Mouse (Mus musculus): Measurements from ENCODE around the gene Acp6. TPM values are rescaled to one million over a fixed set of nuclear protein-coding genes. Genes with fewer than 3 reads are reported as not detected.
A peak's percentile ranks its signal among the peaks of the same experiment; 100 is the strongest.

Acp6 gene
- total and polyA plus RNA-seq, 2 experiments from 2014 or later, result 12.6 to 20.3 TPM

GRCm38 (mm10) chr3:97151092-97151491 is 7.5 kb upstream of the Acp6 start:
- no peak for TF ChIP-seq CTCF (IDR thresholded peaks at IDR 0.05)
- Histone ChIP-seq H3K27ac (ENCODE audit: low read depth, low read length) (no peak overlapping the region), H3K27me3 (ENCODE audit: insufficient read depth, low read length) (no peaks in the 10 kb centered on the region), H3K4me2 (ENCODE audit: low read depth, low read length, poor library complexity, severe bottlenecking) (no peak overlapping the region), H3K4me1 (ENCODE audit: insufficient read depth, low read length) (no peaks in the 10 kb centered on the region), H3K4me3 (ENCODE audit: low read depth, low read length) (no peak overlapping the region), H3K36me3 (ENCODE audit: insufficient read depth, low read length) (no peaks in the 10 kb centered on the region), H3K9me3 (ENCODE audit: low read length) (no peaks in the 10 kb centered on the region), H3K9ac (replicated peaks; ENCODE audit: low read length, poor library complexity, severe bottlenecking) (no peak overlapping the region)
- 58% methylated on average over 2 of the region's 2 CpGs for WGBS
- no peak for DNase-seq (ENCODE audit: low spot score)
- no peak for ATAC-seq (ENCODE audit: low FRiP score)

GRCm38 (mm10) chr3:97156431-97156830 is 2.1 kb upstream of the Acp6 start:
- H3K36me3 ChIP-seq (ENCODE audit: insufficient read depth, low read length), result no peaks in the 10 kb centered on the region
- no peaks in the 10 kb centered on the region for H3K4me1 ChIP-seq (ENCODE audit: insufficient read depth, low read length)
- no peak overlapping the region for H3K4me2 ChIP-seq (ENCODE audit: low read depth, low read length, poor library complexity, severe bottlenecking)
- H3K9ac ChIP-seq (replicated peaks; ENCODE audit: low read length, poor library complexity, severe bottlenecking), result no peak overlapping the region
- H3K27ac ChIP-seq (ENCODE audit: low read depth, low read length), result no peak overlapping the region
- no peak for TF ChIP-seq CTCF (IDR thresholded peaks at IDR 0.05)
- no peaks in the 10 kb centered on the region for H3K9me3 ChIP-seq (ENCODE audit: low read length)
- no peak for ATAC-seq (ENCODE audit: low FRiP score)
- H3K4me3 ChIP-seq (ENCODE audit: low read depth, low read length), result no peak overlapping the region
- DNase-seq (ENCODE audit: low spot score), result no peak
- H3K27me3 ChIP-seq (ENCODE audit: insufficient read depth, low read length), result no peaks in the 10 kb centered on the region
- WGBS, result 96% methylated on average over 6 of the region's 6 CpGs

DNA sequence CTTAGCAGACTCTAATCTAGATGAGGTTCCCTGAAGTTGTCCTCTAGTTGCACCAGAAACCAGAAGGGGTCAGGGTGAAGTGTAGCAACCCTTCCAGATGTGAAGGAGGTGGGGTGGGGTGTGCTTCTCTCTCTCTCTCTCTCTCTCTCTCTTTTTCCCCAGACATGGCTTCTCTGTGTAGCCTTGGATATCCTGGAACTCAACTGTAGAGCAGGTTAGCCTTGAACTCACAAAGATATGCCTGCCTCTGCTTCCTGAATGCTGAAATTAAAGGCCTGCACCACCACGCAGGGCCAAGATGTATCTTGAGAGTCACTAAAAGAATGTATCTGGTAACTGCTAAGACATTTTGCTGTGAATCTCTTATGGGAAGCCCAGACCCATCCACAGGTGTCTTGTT is 1.3 kb upstream of the Acp6 start:
- Histone ChIP-seq H3K27ac (ENCODE audit: low read depth, low read length) (no peak overlapping the region), H3K36me3 (ENCODE audit: insufficient read depth, low read length) (no peaks in the 10 kb centered on the region), H3K27me3 (ENCODE audit: insufficient read depth, low read length) (no peaks in the 10 kb centered on the region), H3K4me2 (ENCODE audit: low read depth, low read length, poor library complexity, severe bottlenecking) (no peak overlapping the region), H3K4me3 (ENCODE audit: low read depth, low read length) (no peak overlapping the region), H3K9ac (replicated peaks; ENCODE audit: low read length, poor library complexity, severe bottlenecking) (no peak overlapping the region), H3K4me1 (ENCODE audit: insufficient read depth, low read length) (no peaks in the 10 kb centered on the region), H3K9me3 (ENCODE audit: low read length) (no peaks in the 10 kb centered on the region)
- 85% methylated on average over 1 of the region's 1 CpGs for WGBS
- DNase-seq (ENCODE audit: low spot score), result no peak
- TF ChIP-seq CTCF (IDR thresholded peaks at IDR 0.05), result no peak
- ATAC-seq (ENCODE audit: low FRiP score), result no peak

GRCm38 (mm10) chr3:97157958-97158599 is 498 bp upstream of the Acp6 start:
- Histone ChIP-seq H3K27me3 (ENCODE audit: insufficient read depth, low read length) (no peaks in the 10 kb centered on the region), H3K27ac (ENCODE audit: low read depth, low read length) (0 out of 2 replicates have a peak overlapping the region, but pooled peaks have one; percentile 32), H3K36me3 (ENCODE audit: insufficient read depth, low read length) (no peaks in the 10 kb centered on the region), H3K9me3 (ENCODE audit: low read length) (no peaks in the 10 kb centered on the region), H3K4me2 (ENCODE audit: low read depth, low read length, poor library complexity, severe bottlenecking) (peak overlapping the region; percentile 73), H3K4me1 (ENCODE audit: insufficient read depth, low read length) (no peaks in the 10 kb centered on the region), H3K9ac (replicated peaks; ENCODE audit: low read length, poor library complexity, severe bottlenecking) (peak overlapping the region; percentile 42; the same call in 1 of the 2 replicates), H3K4me3 (ENCODE audit: low read depth, low read length) (peak overlapping the region; percentile 56)
- WGBS, result under 1% methylated on average over 17 of the region's 17 CpGs
- TF ChIP-seq CTCF (IDR thresholded peaks at IDR 0.05), result no peak
- ATAC-seq (ENCODE audit: low FRiP score), result peak; percentile 65
- DNase-seq (ENCODE audit: low spot score), result peak; percentile 77

DNA sequence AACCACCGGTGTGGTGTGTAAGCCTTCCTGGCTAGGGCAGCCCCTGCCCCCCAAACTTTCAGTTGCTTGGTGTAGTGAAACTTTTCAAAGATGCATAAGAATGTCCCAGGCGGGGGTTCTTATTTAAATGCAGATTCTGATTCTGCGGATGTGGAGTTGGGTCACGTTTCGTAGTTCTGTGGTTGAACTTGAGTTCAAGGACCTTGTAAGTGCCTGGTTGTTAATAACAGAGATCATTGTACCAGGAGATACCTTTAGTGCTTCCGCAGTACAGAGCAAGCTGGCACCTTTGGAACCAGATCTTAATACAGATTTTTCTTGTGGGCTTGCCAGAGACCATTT is 903 bp downstream of the Acp6 start:
- 16% methylated on average over 6 of the region's 6 CpGs for WGBS
- ATAC-seq (ENCODE audit: low FRiP score), result no peak

GRCm38 (mm10) chr3:97159986-97160385 is 1.4 kb downstream of the Acp6 start:
- Histone ChIP-seq H3K36me3 (ENCODE audit: insufficient read depth, low read length) (no peaks in the 10 kb centered on the region), H3K4me1 (ENCODE audit: insufficient read depth, low read length) (no peaks in the 10 kb centered on the region), H3K27ac (ENCODE audit: low read depth, low read length) (no peak overlapping the region), H3K9ac (replicated peaks; ENCODE audit: low read length, poor library complexity, severe bottlenecking) (no peak overlapping the region), H3K27me3 (ENCODE audit: insufficient read depth, low read length) (no peaks in the 10 kb centered on the region), H3K4me3 (ENCODE audit: low read depth, low read length) (no peak overlapping the region), H3K9me3 (ENCODE audit: low read length) (no peaks in the 10 kb centered on the region), H3K4me2 (ENCODE audit: low read depth, low read length, poor library complexity, severe bottlenecking) (no peak overlapping the region)
- TF ChIP-seq CTCF (IDR thresholded peaks at IDR 0.05), result no peak
- WGBS, result 79% methylated on average over 2 of the region's 2 CpGs
- no peak for DNase-seq (ENCODE audit: low spot score)
- no peak for ATAC-seq (ENCODE audit: low FRiP score)

More for the DNA sequence above, 903 bp downstream of the Acp6 start:
- Histone ChIP-seq H3K36me3 (ENCODE audit: insufficient read depth, low read length) (no peaks in the 10 kb centered on the region), H3K9me3 (ENCODE audit: low read length) (no peaks in the 10 kb centered on the region), H3K4me1 (ENCODE audit: insufficient read depth, low read length) (no peaks in the 10 kb centered on the region), H3K9ac (replicated peaks; ENCODE audit: low read length, poor library complexity, severe bottlenecking) (0 out of 2 replicates have a peak overlapping the region, but pooled peaks have one; percentile 54), H3K27me3 (ENCODE audit: insufficient read depth, low read length) (no peaks in the 10 kb centered on the region), H3K4me2 (ENCODE audit: low read depth, low read length, poor library complexity, severe bottlenecking) (peak overlapping the region; percentile 73), H3K27ac (ENCODE audit: low read depth, low read length) (no peak overlapping the region), H3K4me3 (ENCODE audit: low read depth, low read length) (peak overlapping the region; percentile 56)
- no peak for DNase-seq (ENCODE audit: low spot score)
- TF ChIP-seq CTCF (IDR thresholded peaks at IDR 0.05), result no peak
